Mouse (Mus musculus): ENCODE results near the gene Ncln.

Gene Ncln

DNA sequence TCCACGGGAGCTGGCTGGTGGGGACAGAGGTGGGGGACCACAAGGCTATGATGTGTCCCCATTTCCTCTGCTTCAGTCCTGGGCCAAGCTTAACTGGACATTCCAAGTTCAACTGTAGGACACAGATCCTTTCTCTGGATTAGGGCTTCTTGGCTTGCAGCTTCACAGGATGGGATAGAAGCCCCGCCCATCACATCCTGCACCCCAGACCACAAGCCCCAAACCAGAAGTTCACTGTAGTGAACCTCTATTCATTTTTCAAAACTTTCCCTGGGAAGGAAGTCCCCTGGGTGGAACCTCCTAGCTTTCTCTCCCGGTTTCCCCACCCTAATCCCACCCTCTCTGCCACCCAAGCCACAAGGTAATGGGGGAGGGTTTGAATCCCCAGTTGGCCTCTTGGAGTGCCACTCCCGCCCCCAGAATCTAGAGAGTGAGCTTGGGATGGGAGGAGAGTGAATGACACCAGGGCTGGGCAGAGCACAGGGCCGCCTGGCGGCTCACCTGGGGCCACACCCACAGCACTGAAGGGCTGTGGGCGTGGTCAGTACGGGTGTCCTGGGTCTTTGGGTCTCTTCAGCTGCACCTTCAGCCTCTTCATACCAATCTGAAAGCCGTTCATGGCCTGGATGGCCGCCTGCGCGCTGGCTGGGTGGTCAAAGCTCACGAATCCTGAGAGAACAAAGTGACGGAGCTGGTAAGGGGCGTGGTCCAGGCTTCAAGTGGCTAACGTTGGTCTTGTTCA is 34.3 kb downstream of the Ncln start:
- peak; percentile 15 to 18 for DNase-seq

DNA sequence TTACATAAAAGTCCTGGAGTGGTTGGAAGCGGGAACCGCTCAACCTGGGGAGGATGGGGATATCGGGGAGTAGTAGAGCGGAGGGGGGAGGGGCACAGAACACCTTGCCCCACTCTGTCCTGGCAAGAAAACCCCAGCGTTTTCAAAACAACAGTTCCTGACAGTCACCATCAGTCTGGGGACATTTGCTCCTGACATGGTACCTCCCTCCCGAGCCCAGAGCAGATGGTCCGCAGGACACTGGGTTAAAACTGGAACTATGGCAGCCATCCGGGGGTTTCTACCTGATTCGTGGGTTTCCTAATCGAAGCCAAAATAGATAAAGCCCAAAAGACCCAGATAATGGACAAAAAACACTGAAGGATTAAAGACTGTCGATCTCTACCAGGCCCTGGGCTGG is 35.2 kb downstream of the Ncln start:
- DNase-seq: peak; percentile 34 to 36

DNA sequence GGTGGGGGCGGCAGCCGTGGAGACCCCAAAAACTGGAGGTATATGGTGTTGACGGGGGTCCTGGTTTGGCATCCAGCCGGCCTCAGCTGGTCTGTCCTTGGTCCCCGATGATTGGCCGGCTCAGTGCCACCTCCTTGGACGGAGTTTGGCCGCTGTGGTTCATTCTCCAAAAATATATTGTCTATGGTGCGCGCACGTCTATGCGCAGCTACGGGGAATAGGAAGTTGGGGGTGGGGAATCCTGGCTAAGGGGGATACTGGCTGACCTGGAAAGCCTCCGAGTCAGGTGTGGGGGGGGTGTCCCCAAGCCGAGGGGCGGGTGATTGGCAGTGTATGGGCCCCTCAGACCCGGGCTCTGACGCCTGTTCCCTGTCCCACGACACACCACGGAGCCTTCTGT is 35.7 kb downstream of the Ncln start:
- peak; percentile 64 to 69 for DNase-seq

DNA sequence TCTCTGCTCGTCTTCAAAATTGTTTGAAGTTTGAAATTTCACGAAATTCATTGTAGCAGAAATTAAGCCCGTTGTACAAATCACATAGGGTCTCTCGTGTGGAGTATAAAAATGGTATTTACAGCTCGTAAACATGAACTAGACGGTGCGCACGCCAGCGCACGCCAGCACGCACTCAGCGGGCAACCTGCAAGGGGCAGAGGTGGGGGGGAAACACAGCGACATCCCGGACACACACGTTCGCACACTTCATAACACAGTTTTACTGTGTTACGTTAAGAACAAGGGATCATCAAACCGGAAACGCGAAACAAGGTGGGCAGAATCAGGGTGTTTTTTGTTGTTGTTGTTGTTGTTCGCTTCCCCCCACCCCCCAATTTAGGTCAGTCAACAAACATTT is 36.8 kb downstream of the Ncln start:
- DNase-seq: peak in 1 of 2 experiments; percentile 10

DNA sequence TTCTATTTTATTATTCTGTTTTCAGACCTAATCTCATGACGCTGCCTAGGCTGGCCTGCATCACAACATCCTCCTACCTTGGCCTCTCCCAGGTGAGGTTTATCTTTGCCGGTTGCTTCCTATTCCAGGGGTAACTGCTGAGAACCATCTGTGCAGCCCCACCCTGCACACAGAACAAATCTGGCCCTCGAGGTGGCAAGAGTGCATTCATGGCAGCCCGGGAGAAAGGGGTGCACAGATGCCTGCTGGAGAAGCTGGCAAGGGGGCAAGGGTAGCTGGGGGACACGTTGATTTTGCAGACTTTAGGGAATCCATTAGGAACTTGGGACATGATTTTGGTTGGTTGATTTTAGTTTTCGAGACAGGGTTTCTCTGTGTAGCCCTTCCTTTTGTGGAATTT is 37.9 kb downstream of the Ncln start:
- DNase-seq: peak in 1 of 2 experiments; percentile 20

DNA sequence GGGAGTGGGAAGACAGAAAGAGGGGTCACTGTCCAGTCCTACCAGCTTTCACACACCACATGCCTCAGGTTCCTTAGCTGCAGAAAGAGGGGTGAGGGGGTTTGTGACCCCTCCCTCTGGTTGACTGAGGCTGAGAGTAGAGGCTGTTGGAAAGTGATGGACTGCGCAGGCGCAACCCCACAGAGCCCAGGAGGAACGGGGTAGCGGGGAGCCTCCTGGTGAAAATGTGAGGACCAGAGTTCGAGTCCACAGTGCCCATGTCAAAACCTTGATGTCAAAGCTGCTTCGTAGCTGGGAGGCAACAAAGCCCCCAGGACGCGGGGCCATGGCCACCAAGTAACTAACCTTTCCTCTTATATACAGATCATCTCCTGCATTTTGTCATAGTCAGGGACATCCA is 38.6 kb downstream of the Ncln start:
- DNase-seq: peak in 1 of 2 experiments; percentile 10

DNA sequence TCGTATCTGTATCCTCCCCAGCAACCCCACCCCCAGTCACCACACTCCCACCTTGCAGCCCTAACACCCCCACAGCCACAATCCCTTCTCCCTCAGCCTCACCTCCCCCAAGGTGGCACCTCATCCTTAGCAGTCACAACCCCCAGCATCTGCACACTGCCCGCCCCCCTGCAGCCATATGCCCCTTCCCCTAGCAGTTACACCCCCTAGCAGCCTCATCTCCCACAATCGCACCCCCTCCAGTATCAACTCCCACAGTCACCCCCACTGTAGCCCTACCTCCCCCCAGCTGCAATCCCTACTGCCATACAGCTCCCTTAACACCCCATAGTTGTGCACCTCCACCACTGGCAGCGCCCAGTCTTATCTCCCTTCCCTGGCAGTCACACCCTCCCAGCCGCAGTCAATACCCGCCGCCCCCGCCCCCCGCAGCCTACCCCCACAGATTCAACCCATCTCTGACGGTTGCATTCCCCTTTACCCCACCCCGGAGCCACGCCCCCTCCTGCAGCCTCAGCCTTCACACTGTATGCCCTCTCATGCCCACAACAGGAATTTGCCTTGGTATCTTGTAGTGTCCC is 39.1 kb downstream of the Ncln start:
- peak in 1 of 2 experiments; percentile 9 for DNase-seq

DNA sequence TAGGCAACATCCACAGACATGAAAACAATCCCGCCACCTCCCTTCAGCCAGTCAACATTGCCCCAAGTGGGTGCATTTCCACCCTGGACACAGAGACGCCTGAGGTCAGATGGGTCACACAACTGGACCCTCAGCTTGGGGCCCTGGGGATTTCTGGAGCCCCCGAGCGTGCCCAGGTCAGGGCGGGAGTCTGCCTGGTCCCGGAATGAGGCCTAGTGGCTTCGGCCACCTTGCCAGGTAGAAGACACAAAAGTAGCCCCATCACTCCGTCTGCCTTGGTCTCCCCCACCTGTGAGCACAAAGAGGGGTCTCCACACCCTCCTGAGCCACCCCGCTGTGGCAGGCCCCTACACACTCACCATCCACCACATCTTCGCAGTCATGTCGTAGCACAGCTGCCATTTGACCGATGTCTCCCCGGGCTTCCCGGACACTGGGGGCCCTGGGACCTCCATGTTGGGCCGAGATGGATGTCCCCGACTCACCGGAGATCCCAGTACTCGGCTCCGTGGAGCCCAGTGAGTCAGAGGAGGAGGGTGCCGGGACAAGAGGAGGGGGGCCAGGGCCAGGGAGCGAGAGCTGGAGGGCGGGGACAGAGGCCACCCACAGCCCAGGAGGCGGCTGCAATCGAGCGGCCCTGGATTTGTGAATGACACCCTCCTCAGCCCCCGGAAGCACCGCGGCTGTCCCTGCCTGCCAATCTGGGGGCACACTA is 40.9 kb downstream of the Ncln start, which contains the start of gene Nfic:
TSS of gene Nfic (minus strand) at position 455 of the 715 bp plus-strand sequence.
- peak in 1 of 2 experiments; percentile 8 for DNase-seq

DNA sequence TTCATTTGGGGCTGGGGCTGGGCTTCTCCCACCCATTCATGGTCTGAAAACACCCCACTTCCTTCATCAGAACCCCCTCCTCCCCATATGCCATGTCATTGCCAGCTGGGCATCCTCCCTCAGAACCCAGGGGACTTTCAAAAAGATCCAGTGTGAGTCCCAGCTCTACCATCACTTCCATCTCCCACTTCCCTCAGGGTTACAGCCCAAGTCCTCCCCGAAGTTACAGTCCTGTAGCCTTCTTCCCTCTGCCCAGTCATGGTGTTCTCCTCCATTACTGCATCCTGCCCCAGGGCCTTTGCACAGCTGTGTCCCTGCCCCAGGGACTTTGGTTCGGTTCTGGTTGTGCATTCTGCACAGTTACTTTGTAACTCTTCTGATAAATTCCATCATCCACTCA is 42.1 kb downstream of the Ncln start:
- peak in 1 of 2 experiments; percentile 2 for DNase-seq

DNA sequence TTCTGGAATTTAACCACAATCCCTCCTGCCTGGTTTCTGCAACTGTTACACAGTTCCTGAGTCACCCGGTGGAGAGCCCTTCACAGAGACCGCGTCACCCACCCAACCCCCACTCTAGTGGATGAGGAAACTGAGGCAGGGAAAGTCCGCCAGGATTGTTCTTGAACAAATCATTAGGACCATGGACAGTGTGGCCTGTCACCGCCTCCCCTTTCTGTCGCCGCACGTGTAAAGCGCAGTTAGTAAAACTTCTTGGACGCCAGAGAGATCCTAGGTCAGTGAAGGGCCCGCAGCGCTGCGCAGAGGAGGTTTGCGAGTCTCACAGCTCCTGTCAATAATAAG is 43.3 kb downstream of the Ncln start:
- DNase-seq: peak in 1 of 2 experiments; percentile 11

DNA sequence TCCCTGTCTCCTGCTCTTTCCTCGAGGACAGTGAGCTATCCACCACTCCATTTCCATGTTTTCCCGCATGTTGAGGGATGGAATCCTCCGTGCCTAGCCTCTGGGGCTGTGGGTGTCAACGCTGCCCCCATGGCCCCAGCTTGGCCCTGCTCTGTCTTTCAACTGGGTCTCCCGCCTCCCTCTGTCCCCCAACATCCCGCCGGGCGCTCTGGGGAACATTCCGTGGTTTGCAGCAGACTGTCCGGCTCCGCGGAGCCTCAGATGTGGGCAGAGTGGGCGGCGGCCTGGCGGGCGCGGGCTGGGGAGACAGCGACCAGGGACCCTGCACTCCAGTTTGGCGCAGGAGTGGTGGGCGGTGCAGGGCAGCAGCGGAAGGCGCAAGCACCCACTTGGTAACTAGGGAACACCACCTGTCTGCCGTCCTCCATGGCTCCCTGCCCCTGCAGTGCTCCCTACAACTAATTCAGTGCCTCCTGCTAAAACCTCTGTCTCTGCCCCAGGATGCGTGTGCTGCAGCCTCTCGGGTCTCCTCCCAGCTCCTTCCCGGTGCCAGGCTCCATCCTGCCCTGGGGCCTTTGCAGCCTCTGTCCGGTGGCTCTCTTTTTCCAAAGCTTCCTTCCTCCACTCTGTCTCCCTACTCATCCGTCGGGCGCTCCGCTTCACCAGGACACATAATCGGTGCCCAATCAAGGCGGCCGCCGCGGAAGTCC is 43.8 kb downstream of the Ncln start:
- DNase-seq: peak in 1 of 2 experiments; percentile 10

DNA sequence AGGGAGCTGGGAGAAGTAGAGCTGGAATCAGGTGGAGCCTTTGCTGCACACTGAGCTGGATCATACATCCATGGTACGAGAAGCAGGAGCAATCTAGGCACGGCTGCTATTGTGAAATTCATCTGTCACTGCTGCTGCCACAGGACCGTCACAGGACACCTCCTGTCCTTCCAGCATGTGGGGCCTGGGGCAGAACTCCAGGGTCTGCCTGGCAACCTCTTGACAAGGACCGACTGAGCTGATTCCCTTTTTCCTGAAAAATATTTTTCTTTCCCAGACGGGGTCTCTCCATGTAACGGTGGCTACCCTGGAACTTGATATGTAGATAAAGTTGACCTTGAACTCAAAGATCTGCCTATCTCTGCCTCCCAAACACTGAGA is 44.8 kb downstream of the Ncln start:
- DNase-seq: peak; percentile 3 to 17

DNA sequence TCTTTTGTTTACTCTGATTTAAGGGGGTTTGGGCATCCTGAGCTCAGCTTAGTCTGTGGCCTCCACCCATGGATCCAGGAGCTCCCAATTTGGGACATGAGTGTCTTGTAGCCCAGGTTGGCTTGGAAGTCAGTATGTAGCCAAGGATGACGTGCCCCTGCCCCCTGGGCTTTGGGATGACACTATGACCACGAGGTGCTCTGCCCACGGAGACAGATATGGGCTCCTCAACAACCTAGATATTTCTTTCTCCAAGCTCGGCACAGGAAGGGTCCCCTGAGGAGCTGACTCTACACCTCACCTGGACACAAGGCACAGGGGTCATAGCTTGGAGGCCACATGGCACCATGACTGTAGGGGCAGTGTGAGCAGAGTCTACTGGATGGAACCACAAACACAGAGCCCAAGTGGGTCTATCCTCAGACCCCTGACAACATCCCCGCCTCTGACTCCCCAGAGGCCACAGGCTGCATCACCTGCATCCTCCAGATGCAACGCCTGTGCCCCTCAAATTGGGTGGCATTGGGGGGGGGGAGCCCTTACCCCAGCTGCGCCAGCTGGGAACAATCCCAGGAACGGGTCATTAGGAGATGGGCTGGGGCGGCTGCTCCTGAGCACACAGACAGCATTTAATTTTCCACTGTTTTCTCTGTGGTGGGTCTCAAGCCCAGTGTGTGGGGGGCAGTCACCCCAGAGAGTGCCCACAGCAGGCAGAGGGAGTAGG is 45.4 kb downstream of the Ncln start:
- peak; percentile 15 for DNase-seq

DNA sequence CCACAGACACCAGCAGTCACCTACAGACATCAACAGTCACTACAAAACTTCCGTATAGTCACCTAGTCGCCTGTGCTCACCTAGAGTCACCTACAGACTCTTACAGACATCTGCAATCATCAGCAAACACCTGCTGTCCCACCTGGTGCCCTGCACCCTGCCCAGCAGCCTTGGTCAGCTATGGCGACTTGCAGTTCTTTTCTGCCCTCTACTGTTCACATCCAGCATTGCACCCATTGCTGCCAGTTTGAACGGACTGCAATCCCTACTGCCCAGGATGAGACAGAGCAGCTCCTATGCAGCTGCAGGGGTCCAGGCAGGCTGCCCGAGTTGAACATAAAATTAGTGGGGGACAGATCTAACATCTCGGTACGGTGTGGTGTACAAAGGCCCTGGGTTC is 46.1 kb downstream of the Ncln start:
- DNase-seq: peak; percentile 94 to 98

DNA sequence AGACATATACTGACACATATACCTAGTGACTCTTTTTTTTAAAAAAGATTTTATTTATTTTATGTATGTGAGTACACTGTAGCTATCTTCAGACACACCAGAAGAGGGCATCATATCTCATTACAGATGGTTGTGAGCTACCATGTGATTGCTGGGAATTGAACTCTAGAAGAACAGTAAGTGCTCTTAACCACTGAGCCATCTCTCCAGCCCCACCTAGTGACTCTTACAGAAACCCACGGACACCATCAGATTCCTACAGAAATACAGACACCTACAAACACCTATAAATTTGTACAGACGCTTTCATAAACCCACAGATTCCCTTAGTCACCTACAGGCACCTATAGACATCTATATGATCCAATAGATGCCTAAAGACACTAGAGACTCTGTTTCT is 50.7 kb downstream of the Ncln start:
- peak in 1 of 2 experiments; percentile 2 for DNase-seq

DNA sequence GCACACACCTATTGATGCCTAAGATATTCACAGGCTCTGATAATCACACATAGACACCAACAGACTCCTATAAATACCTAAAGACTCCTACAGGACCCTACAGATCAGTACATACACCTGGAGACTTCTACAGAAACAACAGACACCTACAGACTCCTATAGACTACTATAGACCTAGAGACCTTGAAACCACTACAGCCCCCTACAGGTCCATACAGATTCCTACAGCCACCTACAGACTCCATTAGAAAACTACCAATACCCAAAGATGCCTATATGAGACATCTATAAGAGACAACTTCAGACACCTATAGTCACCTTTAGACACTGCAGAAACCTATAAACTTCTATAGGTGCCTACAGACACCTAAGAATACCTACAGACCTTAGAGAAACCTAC is 55.2 kb downstream of the Ncln start:
- peak in 1 of 2 experiments; percentile 10 for DNase-seq

Measured in cerebellum, postnatal 10 days (tissue).